Mouse (Mus musculus) NIH3T3 (cell line): ENCODE measurements around the gene Ctps.

Experiments
- DNase-seq: peaks from one replicate; pipeline ENCODE4 v3.0.0-alpha.2; 2012; ENCODE audit warnings: low read depth

Ctps gene

DNA sequence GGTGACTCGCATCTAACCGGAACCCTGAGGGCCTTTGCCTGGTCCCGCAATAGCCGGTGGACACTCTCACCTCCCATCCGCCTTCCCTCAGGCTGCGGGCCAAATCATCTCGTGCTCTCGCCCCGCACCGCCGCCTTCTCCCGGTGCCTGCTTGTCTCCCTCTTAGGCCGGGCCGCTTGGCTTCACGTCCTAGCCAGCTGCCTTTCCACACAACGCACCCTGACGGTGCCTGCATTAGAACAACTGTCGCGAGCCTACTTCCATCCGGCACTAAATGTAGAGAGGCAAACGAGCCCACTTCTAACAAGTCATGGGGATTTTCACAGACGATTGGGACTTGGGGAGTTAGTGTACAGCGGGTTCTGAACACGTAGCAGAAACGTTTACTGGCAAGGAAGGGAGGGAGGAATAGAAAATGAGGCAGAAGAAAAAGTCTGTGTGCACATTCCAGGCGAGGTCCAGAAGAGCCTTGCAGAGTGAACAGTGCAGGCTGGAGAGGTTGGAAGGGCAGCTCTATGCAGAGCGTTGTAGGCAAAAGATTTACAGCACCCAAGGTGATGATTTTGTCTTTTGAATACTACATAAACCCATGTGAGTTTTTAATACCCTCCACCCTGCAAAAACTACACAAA, 478 bp upstream of the Ctps start:
- DNase-seq = peak; percentile 73

DNA sequence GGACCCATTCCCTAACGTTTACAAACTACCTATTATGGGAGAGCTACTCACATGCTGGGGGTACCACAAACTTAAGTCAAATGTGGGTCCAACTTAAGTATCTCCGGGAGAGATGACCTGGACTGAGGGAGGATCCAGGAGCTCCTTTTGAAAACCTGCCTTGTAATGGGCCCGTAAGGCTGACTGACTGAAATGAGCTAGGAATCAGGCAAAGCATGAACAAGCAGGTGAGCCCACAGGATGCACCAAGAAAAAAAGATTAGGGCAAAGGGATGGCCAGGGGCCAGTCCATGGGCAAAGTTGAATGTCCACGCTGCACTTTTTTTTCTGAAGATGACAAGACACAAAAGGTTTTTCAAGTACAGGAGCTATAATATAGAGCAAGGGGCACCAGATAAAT, 1.1 kb downstream of the Ctps start:
- peak; percentile 29 for DNase-seq

DNA sequence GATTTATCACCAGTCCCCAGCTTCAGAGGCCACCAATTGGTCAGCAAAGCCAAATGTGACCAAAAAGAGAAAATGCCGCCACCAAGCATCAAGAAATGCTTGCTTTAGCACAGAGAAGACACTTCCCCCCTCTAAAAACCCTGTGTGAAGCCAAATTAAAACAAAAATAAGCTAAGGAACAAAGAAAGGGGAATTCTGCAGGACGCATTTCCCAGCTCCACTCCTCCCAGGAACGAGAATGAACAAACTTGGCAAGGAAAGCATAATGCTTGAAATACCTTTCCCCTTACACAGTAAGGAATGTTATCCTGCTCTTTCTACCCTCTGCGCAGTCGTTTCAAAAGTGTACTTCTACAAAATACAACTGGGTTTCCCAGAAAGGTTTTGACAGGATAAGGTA, 2.1 kb downstream of the Ctps start:
- DNase-seq = peak; percentile 80

DNA sequence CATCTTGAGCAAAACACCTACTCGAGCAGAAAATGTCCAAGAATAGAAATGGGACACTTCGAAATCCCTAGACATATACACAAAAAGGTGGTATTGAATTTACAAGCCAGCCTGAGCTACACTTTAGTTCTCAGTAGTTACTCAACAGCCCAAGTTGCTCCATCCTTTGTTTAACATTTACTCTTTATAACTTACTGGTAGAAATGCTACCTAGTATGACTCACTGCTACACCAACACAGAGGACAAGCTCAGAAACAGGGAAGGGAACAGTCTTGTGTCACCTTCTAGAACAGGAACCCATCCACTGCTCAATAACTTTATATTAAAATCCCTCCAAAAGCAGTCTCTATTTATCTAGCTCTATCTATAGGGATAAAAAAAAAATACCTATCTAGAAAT, 4.3 kb downstream of the Ctps start:
- DNase-seq = no peak

DNA sequence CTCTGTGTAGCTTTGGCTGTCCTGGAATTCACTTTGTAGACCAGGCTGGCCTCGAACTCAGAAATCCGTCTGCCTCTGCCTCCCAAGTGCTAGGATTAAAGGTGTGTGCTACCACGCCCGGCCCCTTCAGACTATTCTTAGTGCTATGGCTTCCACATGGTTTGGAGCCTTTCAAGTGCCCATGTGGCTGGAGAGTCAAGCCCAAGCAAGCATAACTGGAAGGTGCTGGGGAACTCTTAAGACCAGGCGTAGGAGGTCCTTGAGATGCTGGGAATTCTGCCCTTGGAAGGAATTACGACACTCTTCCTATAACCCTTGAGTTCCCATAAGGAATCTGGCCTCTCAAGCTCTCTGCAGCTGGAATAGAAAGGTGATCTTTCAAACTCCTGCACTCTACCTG, 13.5 kb downstream of the Ctps start:
- DNase-seq = no peak

DNA sequence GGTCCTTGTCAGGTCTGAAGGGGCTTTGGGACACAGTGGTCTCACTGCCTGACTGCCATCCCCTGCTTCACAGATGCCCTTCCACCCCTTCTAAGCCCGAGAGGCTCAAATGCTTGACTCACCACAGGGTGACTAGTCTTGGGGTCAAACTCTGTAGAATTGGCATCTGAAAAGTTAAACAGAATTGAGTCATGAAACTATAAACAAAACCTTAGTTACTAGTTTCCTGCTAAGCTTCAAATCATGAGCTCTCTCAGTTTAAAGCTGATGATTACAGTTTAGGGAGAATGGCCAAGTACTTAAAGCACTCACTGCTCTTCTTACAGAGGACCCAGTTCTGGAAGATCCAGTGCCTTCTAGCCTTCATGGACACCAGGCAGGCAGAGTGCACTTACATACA, 25.2 kb downstream of the Ctps start:
- DNase-seq = peak; percentile 75

DNA sequence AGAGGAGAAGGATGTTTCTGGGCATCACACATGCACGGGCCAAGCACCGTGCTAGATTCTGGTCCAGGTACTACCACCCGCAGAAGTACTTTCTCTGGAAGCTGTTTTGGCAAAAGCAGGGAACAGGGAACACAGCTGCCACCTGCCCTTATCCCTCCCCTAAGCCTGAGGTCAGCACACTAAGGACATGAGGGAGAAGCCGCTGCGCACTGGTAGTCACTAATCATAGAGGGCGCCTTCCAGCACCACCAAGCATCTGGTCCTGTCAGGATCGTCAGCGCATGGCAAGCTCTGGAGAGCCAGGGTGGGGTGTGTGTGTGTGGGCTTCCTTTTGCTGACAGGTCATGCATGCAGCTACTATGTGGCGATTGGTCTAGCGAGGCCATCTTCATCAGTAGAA, 31.4 kb downstream of the Ctps start:
- DNase-seq = no peak

DNA sequence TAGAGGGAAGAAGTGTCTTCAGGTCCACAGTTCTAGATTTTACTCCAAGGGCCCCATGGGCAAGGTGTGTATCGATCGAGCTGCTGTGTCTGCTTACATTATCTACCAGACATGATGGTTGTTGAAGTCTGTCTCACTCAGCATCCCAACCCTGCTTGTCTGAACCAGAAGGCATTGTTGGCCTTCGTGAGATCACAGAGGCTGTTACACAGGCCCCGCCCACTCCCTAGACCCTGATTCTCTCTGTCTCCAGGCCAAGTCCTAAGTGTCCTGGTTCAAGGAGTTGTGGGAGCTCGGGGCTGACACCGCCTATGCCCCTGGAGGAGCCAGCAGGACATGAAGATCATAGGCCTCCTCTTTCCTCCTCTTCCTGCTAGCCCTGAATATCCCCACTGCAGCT, 38.1 kb downstream of the Ctps start, which contains the start of gene Slfnl1:
Gene Slfnl1, plus strand, starts transcription at position 246 of the 400 bp plus-strand sequence.
- no peak for DNase-seq

DNA sequence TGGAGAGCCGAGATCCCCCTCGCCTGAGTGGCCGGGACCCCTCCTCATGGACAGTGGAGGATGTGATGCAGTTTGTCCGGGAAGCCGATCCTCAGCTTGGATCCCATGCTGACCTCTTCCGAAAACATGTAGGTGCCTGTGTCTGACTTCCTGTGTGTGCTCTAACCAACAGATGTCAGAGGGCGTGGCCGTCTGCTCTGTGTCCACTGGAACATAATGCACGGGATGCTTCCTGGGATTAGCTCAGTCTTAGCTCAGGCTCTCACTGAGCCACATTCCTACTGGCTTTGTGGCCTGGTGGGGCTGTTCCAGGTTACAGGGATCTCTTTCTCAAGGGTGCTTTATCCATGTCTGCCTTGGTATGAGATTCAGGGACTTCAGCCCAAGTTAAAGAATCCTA, 41.9 kb downstream of the Ctps start:
- DNase-seq = no peak

DNA sequence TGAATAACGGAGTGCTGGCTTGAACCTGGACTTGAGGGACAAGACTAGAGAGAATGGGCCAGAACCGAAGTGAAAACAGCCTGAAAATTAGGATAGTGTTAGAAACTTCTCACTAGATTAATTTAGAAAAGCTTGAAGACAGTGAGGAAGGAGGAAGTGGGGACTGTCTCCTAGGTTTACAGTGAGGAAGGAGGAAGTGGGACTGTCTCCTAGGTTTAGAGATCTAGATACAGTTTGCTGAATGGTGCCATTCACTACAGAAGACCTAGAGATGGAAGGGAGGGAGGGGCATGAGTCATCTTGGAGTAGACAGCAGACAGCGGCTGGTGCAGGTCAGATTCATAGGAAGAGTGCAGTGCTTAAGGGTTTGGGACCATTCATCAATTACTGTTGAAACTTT, 47.0 kb downstream of the Ctps start:
- DNase-seq = no peak

DNA sequence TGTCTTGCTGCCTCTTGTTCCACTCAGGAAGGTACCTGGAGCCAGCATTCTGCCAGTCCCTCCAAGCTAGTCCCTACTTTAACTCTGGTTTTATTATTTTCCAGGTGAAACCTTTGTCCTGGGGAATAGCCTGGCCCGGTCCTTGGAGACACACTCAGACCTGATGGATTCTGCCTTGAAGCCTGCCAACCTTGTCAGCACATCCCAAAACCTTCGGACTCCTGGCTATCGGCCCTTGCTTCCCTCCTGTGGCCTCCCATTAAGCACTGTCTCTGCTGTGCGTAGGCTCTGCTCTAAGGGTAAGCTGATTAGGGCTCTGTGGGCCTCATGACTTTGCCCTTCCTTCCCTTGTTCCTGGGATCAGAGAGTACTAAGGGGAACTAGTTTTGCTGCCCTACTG, 47.7 kb downstream of the Ctps start:
- DNase-seq = no peak

DNA sequence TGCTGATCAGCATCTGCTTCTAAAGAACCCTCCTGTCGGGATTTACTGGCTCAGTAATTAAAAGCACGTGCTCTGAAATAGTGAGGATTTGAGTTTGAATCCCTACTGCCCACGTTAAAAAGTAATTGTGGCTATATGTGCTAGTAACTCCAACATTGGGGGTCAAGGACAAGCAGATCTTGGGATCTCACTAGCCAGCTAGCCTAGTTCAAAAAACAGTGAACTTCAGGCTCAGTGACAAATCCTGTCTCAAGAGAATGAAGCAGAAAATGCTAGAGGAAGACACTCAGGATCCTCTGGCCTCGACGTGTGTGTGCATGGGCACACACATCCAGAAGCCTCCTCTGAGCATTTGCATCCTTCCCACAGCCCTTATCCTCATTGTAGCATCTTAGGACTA, 48.3 kb downstream of the Ctps start:
- no peak for DNase-seq

DNA sequence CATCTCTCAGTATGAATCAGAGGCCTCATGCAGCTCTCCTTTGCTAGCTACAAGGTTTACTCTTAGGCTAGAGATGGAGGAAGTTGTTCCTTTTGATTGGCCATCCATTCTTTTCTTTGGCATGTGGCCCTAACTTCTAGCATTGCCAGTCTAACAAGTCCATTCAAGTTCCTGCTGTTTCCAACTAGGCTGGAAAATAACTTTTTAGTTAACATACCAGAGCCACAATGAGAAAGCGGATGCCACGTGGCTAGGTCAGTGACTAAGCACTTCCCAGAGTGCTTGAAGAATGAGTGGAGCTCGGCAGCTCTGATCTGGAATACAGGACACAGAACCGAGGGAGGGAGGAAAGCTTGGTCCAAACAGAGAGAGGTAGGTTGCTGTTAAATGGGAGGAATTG, 52.7 kb downstream of the Ctps start:
- peak; percentile 96 for DNase-seq

DNA sequence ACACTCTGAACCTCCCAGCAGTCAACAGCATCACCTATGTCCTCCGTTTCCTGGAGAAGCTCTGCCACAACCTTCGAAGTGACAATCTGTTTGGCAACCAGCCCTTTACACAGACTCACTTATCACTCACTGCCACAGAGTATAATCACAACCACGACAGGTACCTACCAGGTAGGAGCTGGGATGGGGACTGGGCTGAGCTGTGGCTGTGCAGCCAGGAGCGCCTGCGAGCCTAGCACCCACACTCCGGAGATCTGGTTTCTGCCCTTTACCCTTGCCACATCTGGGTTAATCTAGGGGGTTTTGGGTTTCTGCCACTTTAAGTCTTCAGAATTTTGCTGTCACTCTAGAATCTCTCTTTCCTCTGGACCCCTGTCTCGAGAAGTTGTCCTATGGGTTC, 53.2 kb downstream of the Ctps start:
- no peak for DNase-seq

DNA sequence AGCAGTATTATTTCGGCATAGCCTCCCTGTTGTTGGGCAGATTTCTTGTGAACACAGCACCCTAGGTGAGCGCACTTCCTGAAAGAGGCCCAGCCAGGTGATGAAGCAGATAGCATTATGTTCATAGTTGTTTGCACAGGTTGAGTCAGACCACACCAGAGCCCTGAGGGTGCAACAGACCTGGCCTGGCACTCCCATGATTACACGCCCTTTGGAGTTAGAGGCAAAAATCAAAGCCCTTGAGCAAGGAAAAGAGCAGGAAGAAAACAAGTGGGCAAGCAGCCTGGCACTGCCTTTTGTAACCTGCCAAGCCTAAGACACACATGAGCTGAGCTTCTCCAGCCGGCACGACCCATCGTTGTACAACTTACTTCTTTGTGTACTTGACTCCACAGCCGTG, 53.6 kb downstream of the Ctps start:
- no peak for DNase-seq

DNA sequence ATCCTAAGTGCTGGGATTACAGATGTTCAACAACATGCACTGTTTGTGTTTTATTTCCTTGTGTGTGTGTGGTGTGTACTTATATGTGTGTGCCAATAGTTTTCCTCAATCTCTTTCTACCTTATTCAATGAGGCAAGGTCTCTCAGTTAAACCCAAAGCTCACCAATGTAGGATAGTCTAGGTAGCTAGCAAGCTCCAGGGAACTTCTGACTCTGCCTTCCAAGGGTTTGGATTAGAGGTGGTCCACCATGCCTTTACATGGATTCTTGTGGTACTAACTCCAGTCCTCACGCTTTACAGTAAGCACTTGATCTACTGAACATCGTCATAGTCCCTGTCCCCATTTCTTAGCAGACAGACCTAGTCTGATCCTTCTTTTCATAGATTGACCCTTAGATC, 55.7 kb downstream of the Ctps start:
- DNase-seq = no peak

DNA sequence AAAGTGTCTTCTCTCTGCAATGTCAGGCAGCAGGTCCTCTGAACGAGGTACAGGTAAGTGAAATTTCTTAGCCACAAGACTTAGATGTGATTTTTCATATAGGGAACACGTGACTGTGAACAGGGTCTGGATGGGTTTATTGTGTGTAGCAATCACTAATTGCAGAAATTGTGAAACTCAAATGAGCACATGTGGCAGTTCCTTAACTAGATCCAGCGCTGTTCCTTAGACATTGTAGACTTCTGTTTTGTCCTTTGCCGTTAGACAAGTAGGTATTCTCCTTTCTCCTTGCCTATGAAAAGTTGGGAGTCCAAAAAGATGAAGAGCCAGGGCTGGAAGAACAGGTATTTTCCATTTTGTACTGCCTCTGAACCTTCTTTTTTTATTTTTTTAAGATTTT, 58.9 kb downstream of the Ctps start:
- no peak for DNase-seq

DNA sequence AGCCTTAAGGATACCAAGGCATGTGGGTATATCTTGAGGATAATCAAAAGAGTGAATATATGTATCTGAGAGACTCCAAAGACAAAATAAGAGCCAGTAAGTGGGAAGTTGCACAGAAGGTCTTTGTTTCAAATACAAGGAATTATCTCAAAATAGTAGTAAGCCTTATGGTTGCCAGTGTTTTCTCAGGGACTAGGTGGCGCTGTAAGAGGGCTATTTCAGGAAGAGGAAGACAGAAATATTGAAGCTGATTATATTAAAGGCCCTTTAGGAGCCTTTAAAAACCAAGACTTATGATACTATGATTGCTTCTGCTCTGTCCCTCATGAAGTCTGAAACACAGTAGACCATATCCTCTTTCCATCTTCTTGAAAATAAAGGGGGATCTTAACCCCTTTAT, 63.1 kb downstream of the Ctps start:
- DNase-seq = peak; percentile 20
